Mouse (Mus musculus): ENCODE data around the gene Rbfox3.

- TF ChIP-seq EP300 (IDR thresholded peaks at IDR 0.05): no peak
- TF ChIP-seq CTCF (IDR thresholded peaks at IDR 0.05): no peak
Observed at GRCm38 (mm10) chr11:118891516-118891915, 19.9 kb downstream of the Rbfox3 start.

Data from lung, postnatal 0 days (tissue).